Mouse (Mus musculus) fibroblast of lung, adult 2 months (primary cell): ENCODE data around the gene Ghrhr.

Source experiments
- DNase-seq: peaks from one replicate; pipeline ENCODE4 v3.0.0-alpha.2; 2011; ENCODE audit warnings: low read depth

The Ghrhr gene

DNA sequence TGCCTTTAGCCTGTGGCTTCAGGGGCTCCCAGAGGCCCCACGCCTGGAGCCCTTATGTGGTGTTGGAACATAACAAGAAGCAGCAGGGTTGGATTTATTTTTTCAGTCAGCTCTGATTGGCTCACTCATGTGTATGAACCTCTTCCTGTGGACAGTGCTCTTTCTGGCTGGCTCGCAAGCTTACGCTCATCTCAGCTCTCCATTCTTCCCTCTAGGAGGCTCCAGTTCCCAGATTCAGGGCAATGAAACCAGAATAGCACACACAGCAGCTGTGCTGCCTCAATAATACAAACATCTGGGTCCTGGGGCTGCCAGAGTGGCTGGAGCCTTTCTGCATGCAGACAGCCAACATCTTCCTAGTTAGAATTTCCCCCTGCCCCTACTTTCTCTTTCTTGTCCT, 20.1 kb downstream of the Ghrhr start:
- DNase-seq, result no peak

DNA sequence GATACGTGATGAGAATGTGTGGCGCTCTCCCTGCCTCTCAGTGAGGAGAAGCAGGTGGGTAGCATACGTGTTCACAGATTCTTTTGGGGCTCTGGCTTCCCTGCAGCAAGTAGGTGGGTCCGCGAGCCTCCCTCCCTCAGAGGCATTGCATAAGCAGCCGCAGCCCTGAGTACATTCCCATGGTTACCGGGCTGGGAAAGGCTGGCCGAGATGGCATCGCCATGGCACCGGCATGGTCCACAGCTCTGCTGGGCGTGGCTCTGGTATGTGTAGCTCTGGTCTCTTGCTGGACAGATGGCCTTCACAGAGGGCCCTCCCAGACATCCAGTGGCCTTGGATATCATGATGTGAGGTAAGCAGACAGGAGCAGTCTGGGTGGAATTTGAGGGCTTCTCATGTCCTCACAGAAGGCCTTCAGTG, 20.5 kb downstream of the Ghrhr start:
- DNase-seq, result no peak

DNA sequence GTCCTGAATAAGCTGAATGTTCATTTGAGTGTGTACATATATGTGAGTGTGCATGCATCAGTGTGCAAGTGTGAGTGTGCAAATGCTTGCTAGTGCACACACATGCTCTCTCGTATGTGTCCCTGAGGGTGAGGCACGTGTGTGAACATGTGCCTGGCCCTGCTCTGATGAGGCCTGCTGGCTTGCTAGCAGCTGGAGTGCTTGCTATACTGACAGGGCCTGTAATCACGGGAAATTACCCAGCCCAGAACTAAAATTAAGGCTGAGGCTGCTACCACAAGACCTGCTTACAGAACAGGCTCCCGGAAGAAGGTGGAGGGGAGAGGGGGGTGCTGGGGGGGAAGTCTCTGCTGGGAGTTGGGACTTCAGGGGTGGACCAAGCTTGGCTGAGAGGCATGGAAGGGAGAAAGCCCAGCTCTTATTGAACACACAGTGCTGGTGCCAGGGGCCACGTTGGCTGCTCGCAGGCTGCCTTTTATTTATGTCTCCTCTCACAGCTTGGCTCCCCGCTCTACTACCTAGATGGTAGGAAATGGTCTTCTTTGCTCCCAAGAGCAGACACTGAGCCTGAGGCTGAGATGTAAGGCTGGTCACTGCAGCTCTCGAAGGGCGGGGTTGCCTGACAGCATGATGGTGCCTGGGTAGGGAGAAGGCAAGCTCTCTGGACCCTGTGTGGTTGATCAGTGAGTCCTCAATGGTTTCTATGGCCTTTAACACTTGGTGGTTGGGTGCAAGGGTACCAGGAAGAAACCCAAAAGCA, 23.0 kb downstream of the Ghrhr start:
- DNase-seq, result no peak

DNA sequence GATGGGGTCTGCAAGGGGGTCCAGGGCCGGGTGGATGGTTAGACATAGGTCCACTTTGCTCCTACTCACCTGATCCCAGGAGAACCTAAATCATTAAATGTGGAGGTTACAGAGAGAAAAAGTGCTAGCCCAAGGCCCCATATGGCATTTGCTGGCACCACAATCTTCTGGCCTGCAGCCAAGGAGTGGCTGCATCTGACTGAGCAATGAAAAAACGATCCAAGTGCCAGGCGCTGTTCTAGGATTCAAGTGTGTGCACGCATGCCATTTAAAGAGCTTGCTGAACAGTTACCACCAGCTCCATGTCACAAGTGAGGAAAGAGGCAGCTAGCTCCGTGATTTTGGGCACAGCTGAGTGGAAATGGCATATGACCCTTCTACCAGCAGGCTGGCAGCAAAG, 23.8 kb downstream of the Ghrhr start:
- DNase-seq, result no peak

DNA sequence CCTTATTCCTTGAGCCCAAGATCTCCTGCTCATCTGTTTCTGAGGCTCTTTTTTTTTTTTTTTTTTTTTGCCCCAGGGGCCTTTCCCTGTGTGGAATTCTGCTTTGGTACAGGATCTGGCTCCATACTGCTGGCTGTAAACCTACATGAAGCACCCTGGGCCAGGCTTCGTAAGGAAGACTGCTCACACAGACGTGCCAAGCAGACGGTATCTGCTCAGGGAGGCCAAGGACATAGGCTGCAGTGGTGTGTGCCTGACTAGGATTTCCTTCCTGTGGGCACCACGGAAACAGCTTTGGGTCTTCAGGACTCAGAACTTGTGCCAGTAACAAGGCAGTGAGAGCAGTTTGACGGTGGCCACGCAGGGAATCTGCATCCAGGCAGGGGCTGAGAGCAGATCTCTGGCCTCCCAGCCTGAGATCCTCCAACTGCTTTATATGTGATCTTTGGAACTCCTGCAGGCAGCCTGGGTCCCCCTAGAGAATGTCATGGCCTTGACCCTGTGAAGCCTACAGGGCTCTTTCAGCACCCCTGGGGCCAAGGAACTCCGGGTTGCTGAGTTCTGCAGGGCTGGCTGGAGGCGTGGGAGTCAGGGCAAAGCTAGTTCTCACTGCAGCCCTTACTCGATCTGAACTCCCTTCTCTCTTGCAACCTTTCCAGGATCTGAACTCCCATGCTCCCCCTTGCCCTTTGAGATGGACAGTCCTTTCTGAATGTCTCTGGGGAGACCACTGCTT, 26.1 kb downstream of the Ghrhr start:
- no peak for DNase-seq

DNA sequence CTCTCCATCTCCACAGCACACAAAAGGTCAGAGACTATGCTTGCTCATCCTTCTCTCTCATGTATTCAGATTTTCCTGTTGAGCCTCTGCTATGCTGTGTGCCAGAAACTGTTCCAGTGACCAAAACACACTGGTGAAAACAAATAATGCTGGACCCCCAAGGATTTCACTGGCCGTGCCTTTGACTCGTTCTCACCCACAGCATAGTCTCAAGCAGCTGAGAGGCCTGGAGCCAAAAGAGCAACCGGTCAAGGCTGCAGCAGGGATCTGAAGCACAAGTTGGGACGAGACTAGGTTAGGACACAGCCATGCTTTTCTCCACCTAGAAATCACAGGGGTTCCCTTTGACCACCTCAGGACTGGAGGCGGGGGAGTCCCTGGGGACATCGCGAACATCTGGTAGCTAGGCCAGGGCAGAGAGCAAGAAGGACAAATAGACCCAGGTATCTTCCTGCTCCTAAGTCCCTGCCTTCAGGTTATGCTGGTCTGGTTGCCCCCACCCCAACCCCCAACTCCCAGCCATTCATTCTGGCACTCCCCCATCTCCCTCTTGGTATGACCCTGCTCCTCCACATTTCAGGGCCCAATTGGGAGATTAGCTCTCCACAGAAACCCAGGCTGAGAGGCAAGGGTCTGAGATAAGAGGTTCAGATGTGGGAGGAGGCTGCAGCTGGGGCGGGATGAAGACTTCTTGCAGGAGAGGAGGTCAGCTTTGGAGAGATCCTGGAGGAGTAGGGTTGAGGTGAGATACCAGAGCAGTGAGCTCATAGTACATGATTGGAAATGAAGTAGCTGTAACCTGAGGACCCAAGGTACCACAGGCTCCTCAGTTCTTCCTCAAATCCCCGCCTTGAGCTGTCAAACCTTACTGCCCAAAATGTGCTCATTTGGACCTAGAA, 27.6 kb downstream of the Ghrhr start:
- no peak for DNase-seq

DNA sequence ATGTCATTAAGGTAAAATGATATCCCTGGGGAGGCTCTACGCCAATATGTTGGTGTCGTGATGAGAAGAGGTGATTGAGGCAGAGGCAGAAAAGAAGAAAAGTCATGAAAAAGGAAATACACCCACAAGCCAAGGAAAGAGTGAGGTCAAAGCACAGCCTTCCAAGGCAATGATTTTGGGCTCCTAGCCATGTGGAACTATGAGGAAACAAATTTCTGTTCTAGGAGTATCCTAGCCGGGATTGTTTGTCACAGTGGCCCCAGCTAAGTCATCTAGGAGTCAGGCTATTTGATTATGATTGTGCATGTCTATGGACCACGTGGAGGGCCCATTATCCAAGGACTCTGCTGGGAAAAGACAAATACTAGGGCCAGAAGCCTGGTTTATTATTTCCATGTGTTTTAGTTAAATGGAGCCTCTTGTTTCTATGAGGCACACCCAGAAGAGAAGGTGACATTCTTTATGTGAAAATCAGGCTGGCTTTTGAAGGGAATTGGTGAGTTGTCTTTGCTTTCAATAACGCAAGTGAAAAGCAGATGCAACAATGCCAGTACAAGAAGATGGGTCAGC, 28.4 kb downstream of the Ghrhr start:
- DNase-seq, result no peak

DNA sequence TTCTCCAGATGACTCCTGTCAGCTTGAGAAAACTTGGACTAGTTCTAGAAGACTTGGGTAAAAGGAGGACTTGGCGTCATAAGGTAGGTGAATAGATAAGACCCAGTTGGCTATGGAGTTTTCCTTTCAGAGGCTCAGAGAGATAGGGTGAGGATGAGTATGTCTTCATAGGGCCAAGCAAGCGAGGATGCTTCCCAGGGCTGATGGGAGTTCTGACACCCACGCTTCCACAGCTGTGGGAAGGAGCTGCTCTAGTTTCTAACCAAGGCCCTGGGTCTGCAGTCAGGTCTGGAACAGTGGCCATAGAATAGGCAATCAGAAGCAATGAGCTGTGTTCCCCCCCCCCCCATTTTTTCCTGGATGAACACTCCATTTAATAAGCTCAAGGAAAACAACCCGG, 31.2 kb downstream of the Ghrhr start:
- DNase-seq, result no peak

DNA sequence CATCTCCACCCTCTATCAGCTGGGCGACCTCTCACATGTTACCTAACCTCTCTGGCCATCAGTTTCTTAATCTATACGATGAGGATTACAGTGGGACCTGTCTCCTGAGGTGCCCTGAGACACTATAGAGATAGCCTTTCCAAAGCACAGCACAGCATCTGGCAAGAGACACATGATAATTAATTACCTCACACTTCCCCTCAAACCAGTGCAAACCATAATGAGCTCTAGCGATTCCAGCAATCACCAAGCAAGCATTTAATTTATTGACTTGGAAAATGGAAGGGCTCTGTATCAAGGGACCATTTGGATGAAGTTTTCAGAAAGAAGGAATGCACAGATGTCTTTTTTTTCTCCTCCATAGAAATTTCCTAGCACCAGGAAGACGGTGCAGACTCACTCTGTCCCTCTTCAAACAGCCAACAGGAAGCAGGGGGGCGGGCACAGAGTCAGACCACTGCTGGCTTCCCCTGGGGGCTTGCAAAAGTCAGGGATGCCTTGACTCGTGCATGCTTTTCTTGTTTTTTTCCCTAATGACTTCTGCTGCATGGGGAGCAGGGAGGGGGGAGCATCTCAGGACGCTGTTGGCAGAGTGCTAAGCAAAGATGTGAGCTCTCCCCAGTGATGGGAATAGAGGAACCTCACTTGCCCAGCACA, 34.2 kb downstream of the Ghrhr start:
- no peak for DNase-seq

DNA sequence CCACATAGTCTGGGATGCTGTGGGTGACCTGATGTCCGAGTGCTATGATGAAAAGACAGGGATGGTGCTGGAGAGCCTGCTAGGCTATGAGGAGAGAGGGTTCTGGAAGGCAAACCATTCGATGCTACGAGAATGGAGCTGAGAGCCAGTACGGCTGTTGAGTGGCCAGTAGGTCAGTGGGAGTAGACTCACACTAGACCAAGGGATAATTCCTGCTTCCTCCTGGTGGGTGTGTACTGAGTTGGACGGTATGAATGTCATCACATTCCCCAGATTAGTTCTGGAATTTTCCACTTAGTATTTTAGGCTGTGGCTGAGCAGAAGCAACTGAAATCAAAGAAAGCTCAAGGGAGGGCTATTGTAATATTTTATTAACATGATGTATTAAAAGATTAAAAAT, 34.9 kb downstream of the Ghrhr start:
- DNase-seq, result no peak

DNA sequence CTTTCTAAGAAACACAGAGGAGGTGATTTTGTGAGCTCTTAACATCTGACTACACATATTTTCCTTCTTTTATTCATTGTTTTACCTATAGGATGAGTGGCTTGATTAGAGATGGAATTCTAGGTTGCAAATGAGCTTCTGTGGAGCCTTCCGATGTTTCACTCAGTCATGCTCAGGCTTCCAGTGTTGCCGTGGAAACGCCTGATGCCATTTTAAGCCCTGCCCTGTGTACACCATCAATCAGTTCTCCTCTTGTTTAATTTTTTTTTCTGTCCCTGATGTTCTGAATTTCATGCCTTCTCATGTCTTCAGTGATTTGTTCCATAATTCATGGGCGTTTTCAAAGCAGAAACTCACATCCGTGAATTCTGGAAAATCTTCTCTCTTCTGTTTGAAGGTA, 40.1 kb downstream of the Ghrhr start:
- no peak for DNase-seq

DNA sequence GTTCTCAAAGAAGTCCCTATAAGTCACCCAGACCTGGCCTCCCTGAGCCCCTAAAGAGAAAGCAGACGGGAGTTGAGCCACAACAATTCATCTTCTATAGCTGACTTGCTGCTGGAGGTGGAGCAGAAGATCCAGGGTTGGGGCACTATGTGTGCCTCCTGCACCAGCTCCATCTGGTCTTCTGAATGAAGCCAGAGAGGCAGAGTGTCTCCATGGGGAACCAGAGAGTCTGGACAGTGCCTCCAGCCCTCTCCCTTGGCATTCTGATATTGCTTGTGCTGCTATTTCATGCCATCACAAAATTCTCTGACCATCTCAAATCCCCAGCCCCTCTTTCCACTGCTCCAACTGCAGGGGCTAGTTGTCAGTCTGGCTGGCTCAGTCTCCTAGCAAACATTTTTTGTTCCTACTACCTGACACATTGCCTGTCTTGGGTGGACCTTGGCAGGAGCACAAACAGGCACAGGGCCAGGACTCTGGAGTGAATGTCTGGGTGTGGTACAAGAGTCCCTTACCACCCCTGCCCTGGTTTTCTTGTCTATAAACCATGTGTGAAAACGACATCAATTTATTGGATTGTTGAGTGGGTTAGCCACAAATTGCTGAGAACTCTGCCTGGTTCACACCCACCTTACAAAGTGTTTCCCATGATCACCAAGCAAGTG, 42.8 kb downstream of the Ghrhr start:
- DNase-seq, result no peak

DNA sequence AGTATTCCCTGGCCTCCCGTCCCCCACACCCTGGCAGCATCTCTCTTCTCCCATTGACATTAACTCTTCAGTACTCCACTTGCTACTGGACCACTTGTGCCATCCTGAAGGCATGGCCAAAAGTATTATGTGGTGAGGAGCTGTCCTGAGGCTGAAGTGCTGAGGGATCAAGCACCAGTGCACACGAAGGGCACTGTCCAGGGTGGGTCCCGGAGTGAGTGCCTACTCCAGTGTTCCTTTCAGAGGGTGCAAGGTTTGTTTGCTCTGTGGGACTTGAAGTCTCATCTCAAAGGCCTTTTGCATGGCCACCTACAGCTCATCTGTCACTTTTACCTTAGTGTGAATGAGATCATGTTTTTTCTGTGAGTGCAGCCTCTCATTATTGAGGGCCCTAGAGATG, 44.3 kb downstream of the Ghrhr start:
- no peak for DNase-seq

DNA sequence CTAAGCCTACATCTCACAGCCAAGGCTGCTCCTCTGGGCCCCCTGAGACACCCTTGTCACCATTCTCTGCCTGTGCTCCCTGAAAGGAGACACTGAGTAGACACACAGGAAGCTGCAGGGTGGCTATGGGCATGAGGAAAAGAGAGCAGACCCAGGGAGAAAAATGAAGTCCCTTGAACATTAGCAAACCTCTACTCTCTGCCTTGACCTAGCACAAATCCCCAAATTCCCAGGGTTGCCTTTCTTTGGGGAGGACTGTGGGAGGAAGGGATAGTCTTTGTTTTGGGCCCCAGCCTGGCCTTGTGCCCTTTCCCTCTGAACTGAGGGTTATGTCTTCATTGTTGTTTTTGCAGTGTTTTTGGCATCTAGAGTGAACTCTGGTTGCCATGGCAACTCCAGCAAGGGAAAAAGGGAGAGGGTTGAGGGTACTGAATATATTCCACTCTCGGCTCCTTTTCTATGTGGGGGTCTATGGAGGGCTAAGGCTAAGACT, 44.8 kb downstream of the Ghrhr start:
- DNase-seq, result no peak

DNA sequence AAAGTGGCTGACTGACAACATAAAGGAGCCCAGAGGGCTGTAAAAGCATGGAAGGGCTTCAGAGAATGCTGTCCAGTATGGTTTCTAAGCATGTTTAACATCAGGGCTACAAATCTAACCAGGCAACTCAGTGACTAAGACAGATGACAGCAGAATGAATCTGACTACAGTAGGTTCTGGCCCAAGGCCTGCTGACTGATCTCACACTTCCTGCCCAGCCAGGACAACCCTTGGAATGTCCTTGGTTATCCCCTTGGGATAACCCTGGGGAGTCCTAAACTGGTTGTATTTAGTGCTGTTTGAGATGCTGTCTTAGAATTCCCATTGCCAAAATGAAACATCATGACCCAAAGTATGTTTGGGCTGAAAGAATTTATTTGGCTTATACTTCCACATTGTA, 56.0 kb downstream of the Ghrhr start:
- no peak for DNase-seq

DNA sequence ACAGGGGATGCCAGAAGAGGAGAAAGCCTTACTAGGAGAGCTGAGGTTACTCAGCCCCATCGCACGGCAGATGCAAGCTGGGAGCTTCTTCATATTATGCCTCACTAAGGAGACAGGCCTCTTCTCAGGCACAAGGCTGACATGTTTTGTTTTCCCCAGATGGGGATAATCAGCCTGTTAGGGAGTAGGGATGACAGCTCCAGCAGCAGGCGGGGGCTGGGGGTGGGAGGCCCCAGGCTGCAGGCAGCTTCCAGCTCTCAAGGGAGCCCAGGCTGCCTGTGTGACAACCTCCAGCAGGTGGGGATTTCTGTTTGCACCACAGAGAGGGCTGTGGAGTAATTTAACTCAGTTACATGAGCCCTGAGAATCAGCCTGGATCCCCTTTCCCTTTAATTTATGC, 58.3 kb downstream of the Ghrhr start:
- DNase-seq, result no peak

DNA sequence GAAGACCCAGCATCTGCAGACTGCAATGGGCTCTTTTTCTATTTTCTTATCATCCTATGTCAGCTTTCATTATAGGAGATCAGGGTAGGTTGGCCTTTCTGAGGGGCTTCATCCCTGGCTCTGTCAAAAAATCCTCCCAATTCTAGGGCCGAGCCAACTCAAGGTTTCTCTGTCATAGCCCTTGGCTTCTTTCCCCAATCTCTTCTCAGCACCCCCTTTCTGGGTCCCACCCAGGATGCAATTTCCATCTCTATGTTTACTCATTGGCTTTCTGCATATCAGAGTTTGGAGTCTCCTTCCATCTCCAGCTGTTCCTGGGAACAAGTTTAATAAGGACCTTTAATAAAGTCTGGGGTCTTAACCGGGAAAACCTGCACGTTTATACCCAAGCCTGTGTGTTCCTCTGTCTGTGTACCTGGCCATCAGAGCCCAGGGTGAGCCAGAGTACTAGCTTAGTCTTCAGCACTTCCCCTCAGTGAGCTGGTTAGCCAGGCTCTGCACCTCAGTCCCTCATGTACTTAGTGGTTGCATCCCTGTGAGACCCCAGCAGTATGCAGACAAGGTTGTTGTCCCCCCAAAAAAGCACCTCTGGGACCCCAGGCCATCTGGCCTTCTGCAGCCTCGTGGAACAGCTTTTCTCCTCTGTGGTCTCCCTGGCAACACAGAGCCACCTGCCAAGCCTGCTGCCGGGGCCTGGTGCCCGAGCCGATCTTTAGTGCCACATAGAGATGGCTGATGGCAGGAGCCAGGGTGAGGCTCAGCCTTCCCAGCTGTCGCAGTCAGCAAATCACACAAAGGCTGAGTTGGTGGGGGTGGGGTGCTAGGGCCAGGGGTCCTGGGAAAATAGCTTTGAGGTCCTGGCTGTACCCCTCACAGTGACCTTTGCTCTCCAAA, 59.4 kb downstream of the Ghrhr start:
- DNase-seq, result no peak

DNA sequence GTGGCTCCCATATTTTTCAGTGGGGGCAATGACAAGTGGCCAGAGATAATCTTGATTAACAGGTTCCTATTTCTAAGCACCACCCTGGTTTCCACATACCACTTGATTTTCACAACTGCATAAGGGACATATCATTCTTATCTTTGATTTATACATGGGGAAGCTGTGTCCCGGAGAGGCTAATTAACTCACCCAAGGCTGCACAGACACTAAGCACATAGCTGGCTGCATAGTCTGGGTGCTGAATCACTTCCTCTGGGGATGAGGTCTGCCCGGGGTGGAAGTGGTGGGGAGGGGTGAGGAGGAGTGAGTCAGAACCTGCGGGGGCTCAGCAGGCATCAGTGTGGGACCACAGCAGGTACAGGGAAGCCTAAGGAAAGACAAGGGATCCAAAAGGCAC, 61.8 kb downstream of the Ghrhr start:
- no peak for DNase-seq
